Mouse (Mus musculus) myocyte (in vitro differentiated cells): ENCODE data around the gene Tmem198b. TPM values are rescaled to one million over a fixed set of nuclear protein-coding genes. Genes with fewer than 3 reads are reported as not detected.
A peak's percentile ranks its signal among the peaks of the same experiment; 100 is the strongest.

Source experiments
- H3K27me3 ChIP-seq: one replicate; pipeline ENCODE4 v1.6.1; 2011; ENCODE audit not compliant: control insufficient read depth, insufficient read depth, insufficient read length
- H3K36me3 ChIP-seq: one replicate; pipeline ENCODE4 v1.6.1; 2011; ENCODE audit not compliant: control insufficient read depth, insufficient read depth
- H3K4me2 ChIP-seq: one replicate; pipeline ENCODE4 v1.6.1; 2011; ENCODE audit warnings: low read depth, control low read depth
- H3K4me3 ChIP-seq: one replicate; pipeline ENCODE4 v1.5.1; 2011; ENCODE audit warnings: mild to moderate bottlenecking, control low read depth, moderate library complexity
- H3K79me2 ChIP-seq: one replicate; pipeline ENCODE4 v1.6.1; 2011; ENCODE audit not compliant: control insufficient read depth, insufficient read depth
- H3ac ChIP-seq: one replicate; pipeline ENCODE4 v1.6.1; 2011; ENCODE audit not compliant: control insufficient read depth, insufficient read length
- CEBPB ChIP-seq: IDR thresholded peaks from 2 replicates; pipeline ENCODE4 v1.6.1; 2011; ENCODE audit warnings: mild to moderate bottlenecking, moderate library complexity; ENCODE audit not compliant: poor library complexity, insufficient read depth, severe bottlenecking
- E2F4 ChIP-seq: IDR thresholded peaks from one replicate; pipeline ENCODE4 v1.6.1; 2011; ENCODE audit warnings: mild to moderate bottlenecking, control low read depth, moderate library complexity; ENCODE audit not compliant: insufficient read depth
- MAX ChIP-seq: IDR thresholded peaks from one replicate; pipeline ENCODE4 v1.6.1; 2011; ENCODE audit warnings: low read depth, mild to moderate bottlenecking, control low read depth
- MYOD1 ChIP-seq, 3 experiments: IDR thresholded peaks; one replicate each; pipeline ENCODE4 v1.6.1; 2011; ENCODE audit warnings: control low read depth in 2 of 3, low read depth in 2 of 3, mild to moderate bottlenecking in 2 of 3, moderate library complexity in 1 of 3; ENCODE audit not compliant: insufficient read length in 2 of 3, control insufficient read depth in 1 of 3
- MYOG ChIP-seq, 3 experiments: IDR thresholded peaks; one replicate each; pipeline ENCODE4 v1.6.1; 2011; ENCODE audit warnings: control low read depth in 2 of 3, low read depth in 2 of 3, mild to moderate bottlenecking in 2 of 3; ENCODE audit not compliant: insufficient read length in 2 of 3, control insufficient read depth in 1 of 3, insufficient read depth in 1 of 3
- POLR2A ChIP-seq: IDR thresholded peaks from one replicate; pipeline ENCODE4 v1.6.1; 2011; ENCODE audit warnings: low read depth, mild to moderate bottlenecking, control low read depth, moderate library complexity; ENCODE audit not compliant: insufficient read length
- POLR2AphosphoS2 ChIP-seq: IDR thresholded peaks from one replicate; pipeline ENCODE4 v1.6.1; 2011; ENCODE audit warnings: low read depth, control low read depth; ENCODE audit not compliant: insufficient read length
- REST ChIP-seq: IDR thresholded peaks from one replicate; pipeline ENCODE4 v1.6.1; 2011; ENCODE audit warnings: mild to moderate bottlenecking, control low read depth, moderate library complexity; ENCODE audit not compliant: insufficient read depth, insufficient read length
- SRF ChIP-seq: IDR thresholded peaks from one replicate; pipeline ENCODE4 v1.6.1; 2011; ENCODE audit warnings: low read depth; ENCODE audit not compliant: control insufficient read depth, insufficient read length
- TCF12 ChIP-seq: IDR thresholded peaks from one replicate; pipeline ENCODE4 v1.6.1; 2011; ENCODE audit warnings: mild to moderate bottlenecking, control low read depth; ENCODE audit not compliant: poor library complexity, insufficient read depth, severe bottlenecking
- TCF3 ChIP-seq: IDR thresholded peaks from one replicate; pipeline ENCODE4 v1.6.1; 2011; ENCODE audit warnings: low read depth, control low read depth; ENCODE audit not compliant: insufficient read length
- USF1 ChIP-seq: IDR thresholded peaks from one replicate; pipeline ENCODE4 v1.6.1; 2011; ENCODE audit warnings: low read depth, mild to moderate bottlenecking, control low read depth, moderate library complexity
- polyA plus RNA-seq: library from polyadenylated mRNA; unstranded; fragments of >200 nt; fragmentation: generic; extraction: Trizol; gene quantifications from one replicate; pipeline ENCODE4 v1.2.1, GENCODE M21; 2012; ENCODE audit warnings: missing spikeins

Tmem198b gene
- polyA plus RNA-seq, 1 experiment = 18.7 TPM

DNA sequence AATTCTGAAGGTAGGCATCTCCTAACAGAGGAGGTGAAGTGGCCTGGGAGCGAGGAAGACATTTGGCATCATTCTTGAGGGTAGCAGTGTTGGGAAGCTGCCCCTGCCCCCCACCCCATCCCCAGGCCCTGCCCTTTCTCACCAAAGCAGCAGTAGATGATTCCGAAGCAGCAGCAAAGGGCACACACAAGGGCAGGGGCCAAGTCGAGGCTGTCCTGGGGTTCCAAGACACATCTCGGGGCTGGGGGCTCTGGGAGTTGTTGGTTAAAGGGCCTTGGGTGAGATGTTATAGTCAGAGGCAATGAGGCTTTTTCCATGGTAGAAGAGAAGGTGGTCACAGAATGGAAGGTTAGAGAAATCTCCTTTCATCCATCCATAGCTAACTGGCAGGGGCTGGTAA is 1.2 kb downstream of the Tmem198b start:
- H3K36me3 ChIP-seq = peaks cover 3% of the 10 kb centered on the region
- H3ac ChIP-seq = peak overlapping the region; percentile 52
- H3K79me2 ChIP-seq = peaks cover 42% of the 10 kb centered on the region
- H3K4me3 ChIP-seq = peak overlapping the region; percentile 99
- no peak for TF ChIP-seq CEBPB
- TF ChIP-seq TCF3 = no peak
- no peak for TF ChIP-seq SRF
- no peak for TF ChIP-seq E2F4
- TF ChIP-seq MYOD1 (IDR thresholded peaks at IDR 0.05; ENCODE audit: control insufficient read depth in 1 of 3, insufficient read length in 2 of 3, low read depth in 2 of 3) = no peak
- TF ChIP-seq REST = no peak
- TF ChIP-seq POLR2AphosphoS2 = no peak
- no peak for TF ChIP-seq POLR2A
- TF ChIP-seq MAX = no peak
- no peaks in the 10 kb centered on the region for H3K27me3 ChIP-seq
- H3K4me2 ChIP-seq = peak overlapping the region; percentile 99

DNA sequence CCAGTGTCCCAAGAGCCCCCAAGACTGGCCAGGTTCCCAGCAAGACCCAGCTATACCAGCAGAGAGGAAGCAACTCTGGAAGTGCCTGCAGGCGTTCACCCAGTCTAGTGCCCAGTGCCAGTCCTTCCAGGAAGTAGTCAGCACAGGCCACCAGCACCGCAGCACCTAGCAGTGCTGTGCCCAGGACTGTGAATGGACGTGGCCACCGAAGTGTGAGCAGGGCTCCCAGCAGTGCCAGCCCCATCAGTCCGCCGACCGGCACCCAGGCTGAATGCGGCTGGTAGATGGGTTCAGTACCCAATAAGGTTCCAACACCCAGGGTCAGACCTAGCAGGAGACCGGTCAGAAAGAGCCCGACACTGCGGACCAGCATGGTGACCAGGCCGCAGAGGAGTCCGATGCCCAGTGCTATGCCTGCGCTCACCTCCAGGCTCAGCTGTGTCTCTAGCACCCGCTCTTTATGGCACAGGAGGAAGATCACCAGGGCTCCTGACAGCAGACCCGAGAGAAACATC is 2.1 kb downstream of the Tmem198b start:
- no peak for TF ChIP-seq MAX
- no peak for TF ChIP-seq TCF3
- no peak for TF ChIP-seq E2F4
- no peak for TF ChIP-seq TCF12
- peaks cover 33% of the 10 kb centered on the region for H3K79me2 ChIP-seq
- no peaks in the 10 kb centered on the region for H3K27me3 ChIP-seq
- peak overlapping the region; percentile 99 for H3K4me2 ChIP-seq
- H3K4me3 ChIP-seq = no peak overlapping the region
- no peak overlapping the region for H3ac ChIP-seq
- H3K36me3 ChIP-seq = peaks cover 3% of the 10 kb centered on the region

DNA sequence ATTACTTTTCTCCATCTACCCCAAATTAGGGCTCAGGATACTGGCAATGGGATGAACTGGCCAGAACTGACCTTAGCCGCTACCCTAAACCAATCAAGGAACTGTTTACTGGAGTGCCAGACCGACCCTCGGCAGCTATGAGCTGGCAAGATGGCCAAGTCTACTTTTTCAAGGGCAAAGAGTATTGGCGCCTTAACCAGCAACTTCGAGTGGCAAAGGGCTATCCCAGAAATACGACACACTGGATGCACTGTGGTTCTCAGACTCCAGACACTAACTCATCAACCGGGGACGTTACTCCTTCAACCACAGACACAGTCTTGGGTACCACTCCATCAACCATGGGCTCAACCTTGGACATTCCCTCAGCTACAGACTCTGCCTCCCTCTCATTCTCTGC is 5.5 kb downstream of the Tmem198b start:
- H3K79me2 ChIP-seq = peaks cover 18% of the 10 kb centered on the region
- no peak overlapping the region for H3ac ChIP-seq
- H3K4me2 ChIP-seq = no peak overlapping the region
- H3K4me3 ChIP-seq = no peak overlapping the region
- no peaks in the 10 kb centered on the region for H3K27me3 ChIP-seq
- peaks cover 3% of the 10 kb centered on the region for H3K36me3 ChIP-seq
- no peak for TF ChIP-seq MYOG (IDR thresholded peaks at IDR 0.05; ENCODE audit: control insufficient read depth in 1 of 3, insufficient read depth in 1 of 3, insufficient read length in 2 of 3, low read depth in 2 of 3)
- TF ChIP-seq POLR2AphosphoS2 = no peak
- no peak for TF ChIP-seq MAX
- no peak for TF ChIP-seq POLR2A
- no peak for TF ChIP-seq TCF12
- no peak for TF ChIP-seq SRF
- no peak for TF ChIP-seq USF1
- no peak for TF ChIP-seq REST
- no peak for TF ChIP-seq CEBPB
- TF ChIP-seq TCF3 = no peak
- no peak for TF ChIP-seq E2F4
- TF ChIP-seq MYOD1 (IDR thresholded peaks at IDR 0.05; ENCODE audit: control insufficient read depth in 1 of 3, insufficient read length in 2 of 3, low read depth in 2 of 3) = no peak

DNA sequence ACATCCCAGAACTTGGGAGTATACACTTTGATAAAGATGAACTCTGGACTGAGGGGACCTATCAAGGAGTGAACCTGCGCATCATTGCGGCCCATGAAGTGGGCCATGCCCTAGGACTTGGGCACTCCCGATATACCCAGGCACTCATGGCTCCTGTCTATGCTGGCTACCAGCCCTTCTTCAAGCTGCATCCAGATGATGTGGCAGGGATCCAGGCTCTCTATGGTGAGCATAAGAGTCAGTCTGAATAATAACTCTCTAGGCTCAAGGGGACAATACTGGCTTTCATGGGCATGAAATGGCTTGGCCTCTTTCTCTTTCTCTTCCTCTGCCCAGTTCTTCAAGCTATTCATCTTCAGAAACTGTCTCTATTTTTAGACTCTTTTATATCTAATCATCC is 8.6 kb downstream of the Tmem198b start:
- no peak overlapping the region for H3K4me3 ChIP-seq
- no peak overlapping the region for H3K4me2 ChIP-seq
- TF ChIP-seq POLR2A = no peak
- no peak for TF ChIP-seq MAX
- TF ChIP-seq POLR2AphosphoS2 = no peak
- no peak for TF ChIP-seq REST
- H3K79me2 ChIP-seq = no peaks in the 10 kb centered on the region
- H3K27me3 ChIP-seq = no peaks in the 10 kb centered on the region
- no peak overlapping the region for H3ac ChIP-seq
- H3K36me3 ChIP-seq = peaks cover 3% of the 10 kb centered on the region

DNA sequence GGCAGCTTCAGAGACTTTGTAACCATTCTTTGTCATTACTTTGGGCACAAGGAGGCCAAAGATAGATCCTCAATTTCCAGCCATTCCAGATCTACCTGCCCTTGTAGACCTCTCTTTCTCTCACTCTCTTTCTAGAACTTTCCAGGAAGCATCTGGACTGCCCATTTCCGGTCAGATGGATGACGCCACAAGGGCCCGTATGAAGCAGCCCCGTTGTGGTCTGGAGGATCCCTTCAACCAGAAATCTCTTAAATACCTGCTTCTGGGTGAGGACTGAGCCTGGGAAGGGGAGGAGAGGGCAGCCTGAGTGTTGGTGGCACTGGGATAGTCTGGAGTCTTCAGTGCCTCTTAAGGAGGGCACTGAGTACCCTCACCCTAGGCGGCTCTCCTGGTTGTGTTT is 9.8 kb downstream of the Tmem198b start:
- no peak overlapping the region for H3K4me2 ChIP-seq
- H3ac ChIP-seq = no peak overlapping the region
- H3K27me3 ChIP-seq = no peaks in the 10 kb centered on the region
- no peaks in the 10 kb centered on the region for H3K79me2 ChIP-seq
- H3K4me3 ChIP-seq = no peak overlapping the region
- peaks cover 3% of the 10 kb centered on the region for H3K36me3 ChIP-seq
- TF ChIP-seq POLR2AphosphoS2 = no peak
- TF ChIP-seq MAX = no peak
- TF ChIP-seq SRF = no peak
- TF ChIP-seq CEBPB = no peak
- TF ChIP-seq TCF12 = no peak
- no peak for TF ChIP-seq E2F4
- TF ChIP-seq TCF3 = no peak
- TF ChIP-seq POLR2A = no peak
